Mouse (Mus musculus): ENCODE measurements around the gene BC030867.

BC030867 gene

DNA sequence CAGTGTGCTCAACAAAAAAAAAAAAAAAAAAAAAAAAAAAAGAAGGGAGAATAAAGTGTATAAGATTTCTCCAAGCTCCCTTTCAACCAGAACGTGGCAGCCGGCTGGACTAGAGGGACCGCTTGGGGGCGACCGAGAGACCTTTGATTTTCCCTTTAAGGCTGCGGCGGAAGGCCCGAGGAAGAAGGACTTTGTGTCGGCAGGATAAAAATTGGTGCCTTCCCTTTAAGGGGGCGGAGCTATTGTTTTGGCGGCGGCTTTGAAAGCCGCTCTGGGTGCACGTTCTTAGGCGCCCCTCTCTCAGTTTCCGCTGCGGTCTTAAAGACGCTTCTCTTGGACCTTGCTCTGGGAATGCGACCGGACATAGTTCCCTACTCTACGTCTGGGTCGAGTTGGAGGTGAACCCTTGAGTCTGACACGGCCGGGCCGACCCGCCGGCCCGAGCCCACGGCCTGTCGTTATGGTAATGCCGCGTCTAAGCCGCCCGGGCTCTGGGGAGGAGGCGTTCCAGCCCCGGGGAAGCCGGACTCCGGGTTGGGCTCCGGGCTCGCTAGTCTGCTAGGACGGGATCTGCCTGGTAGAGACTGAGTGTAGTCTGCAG lies at the start of gene BC030867:
Gene BC030867, plus strand, starts transcription at position 253 of the 601 bp plus-strand sequence.
- peak; percentile 94 to 97 for DNase-seq

- peak in 1 of 2 experiments; percentile 37 for DNase-seq
Observed at GRCm38 (mm10) chr11:102199856-102200255, 48.8 kb upstream of the BC030867 start.

DNA sequence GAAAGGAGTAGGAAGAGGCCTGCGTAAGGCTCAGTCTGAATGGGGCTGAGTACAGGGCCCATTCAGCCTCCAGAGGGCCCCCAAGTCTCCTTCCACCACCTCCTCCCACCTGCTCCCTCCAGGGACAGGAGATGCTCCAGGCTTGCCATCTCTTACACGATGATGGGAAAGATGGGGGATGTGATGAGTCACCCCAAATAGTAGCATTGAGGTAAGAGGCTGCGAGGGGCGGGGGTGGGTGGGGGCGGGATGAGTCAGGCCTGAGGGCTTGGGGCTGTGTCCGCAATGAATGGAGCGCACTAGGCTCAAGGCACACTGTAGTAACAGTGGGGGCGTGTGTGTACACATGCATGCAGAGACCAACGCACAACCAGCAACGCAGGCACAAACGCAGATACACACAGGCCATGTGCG lies 47.3 kb upstream of the BC030867 start:
- DNase-seq: no peak

DNA sequence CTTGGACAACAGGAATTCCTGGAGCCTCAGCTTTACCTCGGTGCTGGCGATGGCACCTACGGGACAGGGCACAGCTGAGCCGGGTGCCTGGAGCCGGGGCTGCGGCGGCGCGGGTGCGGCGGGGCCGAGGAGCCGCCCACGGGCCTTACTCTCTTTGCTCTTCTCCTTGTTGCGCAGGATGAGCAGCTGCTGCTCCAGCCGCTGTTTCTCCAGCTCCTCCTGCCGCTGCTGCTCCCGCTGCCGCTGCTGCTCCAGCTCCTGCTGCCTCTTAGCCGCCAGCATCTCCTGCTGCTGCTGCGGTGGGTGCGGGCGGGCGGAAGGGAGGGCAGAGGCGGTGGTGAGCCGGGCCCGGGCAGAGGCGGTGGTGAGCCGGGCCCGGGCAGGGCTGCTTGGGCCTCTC lies 42.2 kb upstream of the BC030867 start:
- no peak for DNase-seq

DNA sequence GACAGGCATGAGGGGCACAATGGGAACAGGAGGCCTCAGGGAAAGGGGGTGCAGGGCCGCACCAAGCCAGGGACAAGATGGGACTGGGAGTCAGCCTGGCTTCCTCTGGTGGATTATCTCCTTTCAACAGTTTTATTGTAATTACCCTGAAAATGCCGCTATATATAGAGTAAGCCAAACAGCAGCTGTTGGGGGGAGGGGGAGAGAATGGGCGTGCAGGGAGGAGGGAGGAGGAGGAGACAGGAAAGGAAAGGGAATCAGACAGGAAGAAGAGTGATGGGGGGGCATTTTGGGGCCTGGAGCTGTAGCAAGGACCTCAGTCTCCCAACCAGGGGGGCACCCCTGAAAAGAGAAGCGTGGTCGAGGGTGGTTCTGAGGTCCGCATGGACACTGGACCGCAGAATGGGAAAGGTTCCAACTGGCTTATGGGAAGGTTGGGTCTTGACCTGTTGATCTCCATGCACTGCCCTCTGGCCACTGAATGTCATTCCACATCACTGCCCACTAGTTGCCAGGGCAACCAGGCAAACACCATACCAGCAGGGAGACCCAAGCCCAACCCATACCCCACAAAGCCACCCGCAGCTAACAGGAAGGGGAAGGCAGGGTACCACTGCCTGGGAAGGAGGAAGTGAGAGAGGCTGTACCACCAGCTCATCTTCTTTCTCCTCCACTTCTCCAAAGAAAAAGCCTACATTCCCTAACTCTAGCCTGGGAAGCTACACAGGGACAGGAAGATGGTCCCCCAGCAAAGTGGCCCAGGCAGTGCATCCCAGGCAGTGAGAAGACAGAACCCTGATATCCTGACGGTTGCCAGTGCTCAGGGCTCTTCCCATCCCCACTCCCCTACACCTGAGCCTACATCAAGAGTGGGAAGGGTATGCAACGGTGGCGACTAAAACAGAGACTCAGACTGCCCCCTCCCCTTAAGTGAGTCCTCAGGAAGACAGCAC lies 40.6 kb upstream of the BC030867 start:
- DNase-seq: peak; percentile 42 to 48

DNA sequence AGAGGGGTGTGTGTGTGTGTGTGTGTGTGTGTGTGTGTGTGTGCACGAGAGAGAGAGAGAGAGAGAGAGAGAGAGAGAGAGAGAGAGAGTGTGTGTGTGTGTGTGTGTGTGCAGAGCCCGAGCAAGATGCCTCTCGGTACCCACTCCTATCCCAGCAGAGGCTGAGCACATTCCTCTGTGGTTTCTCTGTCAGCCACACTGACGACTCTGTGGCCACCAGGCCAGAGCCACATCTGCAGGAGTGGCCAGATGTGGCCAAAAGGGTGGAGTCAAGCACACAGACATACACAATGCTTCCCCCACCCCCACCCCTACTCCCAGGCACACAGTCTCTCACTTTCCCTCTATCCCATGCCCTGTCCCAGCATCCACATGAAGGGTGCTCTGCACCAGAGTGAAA lies 39.8 kb upstream of the BC030867 start:
- DNase-seq: no peak

- DNase-seq: peak in 1 of 2 experiments; percentile 64
Observed at GRCm38 (mm10) chr11:102209742-102210141, 38.9 kb upstream of the BC030867 start.

- no peak for DNase-seq
Observed at GRCm38 (mm10) chr11:102210185-102210584, 38.5 kb upstream of the BC030867 start.

GRCm38 (mm10) chr11:102211011-102211410 lies 37.7 kb upstream of the BC030867 start:
- DNase-seq: no peak

DNA sequence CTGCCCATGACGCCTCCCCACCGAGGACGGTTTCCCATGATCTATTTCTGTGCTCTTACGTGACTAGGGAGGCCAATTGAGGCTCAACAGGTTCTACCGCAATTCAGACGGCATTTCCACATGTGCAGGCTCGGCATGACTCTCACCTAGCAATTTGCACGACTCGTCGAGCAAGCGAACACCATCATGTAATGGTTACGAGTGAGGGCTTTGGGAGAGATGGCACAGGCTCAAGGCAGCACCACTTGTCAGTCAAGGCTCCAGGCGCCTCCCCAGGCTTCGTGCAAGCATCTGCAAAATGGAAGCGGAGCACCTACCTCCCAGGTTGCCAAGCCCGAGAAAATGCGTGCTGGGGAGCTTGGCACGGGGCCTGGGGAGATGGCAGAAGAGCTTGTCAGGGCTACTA lies 36.7 kb upstream of the BC030867 start:
- peak; percentile 47 to 69 for DNase-seq

GRCm38 (mm10) chr11:102214430-102215156 lies 34.1 kb upstream of the BC030867 start:
- peak in 1 of 2 experiments; percentile 36 for DNase-seq

DNA sequence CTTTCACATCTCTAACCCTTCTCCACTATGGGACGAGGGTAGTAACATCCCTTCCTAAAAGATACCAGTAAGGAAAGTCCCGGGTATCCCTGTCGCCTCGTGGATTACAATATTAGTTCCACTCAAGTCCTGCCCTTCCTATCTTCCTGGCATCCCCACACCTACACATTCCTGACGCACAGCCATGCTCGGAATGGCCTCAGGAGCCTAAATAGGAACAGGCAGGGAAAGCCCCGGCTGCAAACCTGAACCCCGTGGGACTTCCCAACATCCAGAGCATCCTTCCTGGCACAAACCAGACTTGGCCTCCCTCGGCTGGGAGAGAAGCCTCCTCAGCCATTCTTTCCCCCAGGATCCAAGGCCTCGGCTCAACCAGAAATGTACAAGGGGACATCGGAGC lies 33.2 kb upstream of the BC030867 start:
- DNase-seq: no peak

- peak; percentile 90 to 91 for DNase-seq
Observed at GRCm38 (mm10) chr11:102216056-102216885, 32.4 kb upstream of the BC030867 start.

GRCm38 (mm10) chr11:102216886-102217240 lies 31.8 kb upstream of the BC030867 start:
- DNase-seq: no peak

GRCm38 (mm10) chr11:102217396-102217795 lies 31.3 kb upstream of the BC030867 start:
- peak in 1 of 2 experiments; percentile 34 for DNase-seq

- DNase-seq: peak; percentile 48 to 54
Observed at GRCm38 (mm10) chr11:102217876-102218430, 30.7 kb upstream of the BC030867 start.

DNA sequence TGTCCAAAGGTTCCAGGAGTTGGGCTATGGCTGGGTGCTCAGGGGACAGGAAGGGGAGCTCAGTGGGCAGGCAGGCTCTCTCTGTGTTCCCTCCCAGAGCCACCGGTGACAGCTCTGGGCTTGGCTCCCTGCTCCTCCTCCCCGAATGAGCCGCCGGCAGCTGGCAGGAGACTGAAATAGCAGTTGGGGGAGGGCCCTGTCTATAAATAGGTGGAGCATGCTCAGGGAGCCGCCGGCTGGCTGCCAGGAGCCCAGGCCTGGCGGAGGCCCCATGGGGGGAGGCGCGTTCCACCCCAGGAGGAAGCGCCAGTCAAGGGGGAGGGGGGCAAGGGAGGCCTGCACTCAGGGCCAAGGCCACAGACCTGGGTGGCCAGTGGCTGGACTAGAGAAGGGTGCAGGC lies 29.9 kb upstream of the BC030867 start:
- DNase-seq: peak; percentile 99

DNA sequence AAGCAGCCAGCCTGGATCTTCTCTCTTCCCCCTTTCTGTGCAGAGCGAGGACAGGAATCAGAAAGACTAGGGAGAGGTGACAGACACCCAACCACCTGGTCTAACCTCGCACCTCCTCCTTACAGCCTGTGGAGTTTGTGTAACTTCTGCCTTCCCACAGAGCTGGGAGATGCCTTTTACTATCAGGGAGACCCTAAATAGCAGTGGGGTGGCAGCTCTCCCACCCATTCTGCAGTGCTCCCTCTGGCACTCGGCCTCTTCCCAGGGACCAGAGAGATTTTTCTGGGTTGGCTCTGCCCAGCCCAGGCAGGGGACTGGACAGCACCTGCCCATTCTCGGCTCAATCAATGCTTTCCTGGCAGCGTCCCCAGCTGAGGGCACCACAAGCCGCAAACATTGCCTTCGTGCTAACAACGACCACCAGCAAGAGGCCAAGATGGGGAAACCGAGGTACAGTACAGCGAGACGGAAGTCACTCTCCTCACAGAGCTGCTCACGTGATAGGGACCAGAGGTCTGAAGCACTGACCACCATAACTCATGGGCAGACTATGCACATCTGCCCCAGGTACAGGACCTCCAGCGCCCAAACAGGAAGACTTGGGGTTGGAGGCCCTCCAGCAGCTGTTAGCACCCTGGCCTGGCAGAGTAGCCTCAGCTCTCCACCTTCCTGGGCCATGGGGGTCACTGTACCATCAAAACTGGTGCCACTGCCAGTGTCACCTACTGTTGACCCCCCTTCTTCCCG lies 29.3 kb upstream of the BC030867 start:
- DNase-seq: no peak

DNA sequence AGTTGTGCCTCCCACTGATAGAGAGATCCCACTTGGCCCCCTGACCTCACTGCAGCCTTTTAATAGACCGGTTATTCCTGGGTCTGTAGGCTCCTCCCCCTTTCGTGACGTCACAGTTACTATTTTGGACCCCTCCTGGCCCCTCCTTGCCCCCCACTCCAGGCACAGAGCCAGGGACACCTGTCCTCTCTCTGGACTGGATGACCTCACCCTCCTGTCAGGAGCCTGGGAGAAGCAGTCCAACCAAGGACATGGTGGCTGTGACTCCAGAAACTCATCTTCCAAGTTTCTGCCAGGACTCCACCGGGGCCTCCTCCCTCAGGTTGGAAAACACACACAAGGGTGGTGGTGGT lies 28.7 kb upstream of the BC030867 start:
- peak; percentile 43 to 59 for DNase-seq

GRCm38 (mm10) chr11:102220451-102220850 lies 28.2 kb upstream of the BC030867 start:
- DNase-seq: peak in 1 of 2 experiments; percentile 50

DNA sequence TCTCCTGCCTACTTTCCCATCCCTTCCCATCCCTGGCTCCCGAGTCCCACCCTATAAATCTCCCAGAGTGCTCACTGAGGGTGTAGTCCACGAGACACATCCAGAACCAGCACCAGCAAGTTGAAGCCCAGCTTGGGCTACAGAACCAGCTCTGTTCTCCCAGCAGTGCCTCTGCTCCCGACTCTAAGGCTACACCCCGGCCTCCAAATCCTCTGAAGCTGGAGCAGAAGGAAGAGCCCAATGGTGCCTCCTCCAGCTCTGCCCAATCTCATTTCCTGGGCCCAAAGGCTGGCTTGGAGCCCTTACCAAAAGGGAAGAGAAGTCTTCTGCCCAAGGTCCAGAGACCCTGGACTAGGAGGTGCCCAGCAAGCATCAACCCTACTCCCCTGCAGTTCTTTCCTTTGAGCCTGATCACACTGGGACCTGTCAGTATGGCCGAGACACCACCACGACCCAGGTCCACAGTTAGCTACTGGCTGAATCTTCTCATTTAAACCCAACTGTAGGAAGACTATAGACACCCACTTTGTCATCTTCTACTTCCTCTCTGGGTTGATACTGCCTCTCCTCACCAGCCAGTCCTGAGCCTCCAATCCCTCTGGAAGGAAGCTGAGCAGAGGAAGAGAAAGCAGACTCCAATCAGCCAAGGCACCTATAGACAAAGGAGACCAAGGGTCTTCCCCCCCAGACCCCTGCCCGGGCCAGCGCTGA lies 27.3 kb upstream of the BC030867 start:
- DNase-seq: no peak
